Mouse (Mus musculus): ENCODE measurements around the gene Apoa2.
"Not testable (repeated sequence)": the region's sequence is repeated elsewhere in the genome, so short reads cannot be mapped to it uniquely, and the experiment has no call there.

DNA sequence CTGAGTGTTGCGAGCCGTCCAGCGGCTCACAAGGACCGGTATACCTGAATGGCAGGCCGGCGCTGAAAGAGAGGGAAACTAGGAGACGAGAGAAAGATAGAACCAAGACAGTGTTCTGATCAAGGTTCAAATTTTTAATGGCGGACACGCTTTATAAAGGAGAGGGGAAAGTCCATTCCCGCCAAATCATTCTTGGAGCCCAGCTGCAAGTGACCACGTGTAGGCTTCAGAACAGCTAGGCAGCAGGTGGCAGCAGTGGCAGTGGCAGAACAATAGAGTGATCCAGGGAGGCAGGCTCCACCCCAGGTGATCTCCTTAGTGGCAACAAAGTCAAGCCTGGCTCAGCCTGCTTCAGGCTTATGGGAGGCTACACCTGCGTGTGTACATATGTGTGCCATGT, 17.1 kb downstream of the Apoa2 start:
- TF ChIP-seq CTCF (IDR thresholded peaks at IDR 0.05) = peak; percentile 17; the same call in 1 of the 2 replicates
- TF ChIP-seq POLR2A, EP300 (IDR thresholded peaks at IDR 0.05; ENCODE audit: insufficient read depth, low read depth, low read length): not testable (repeated sequence)

Measured in heart, adult 2 months (tissue).